Mouse (Mus musculus) urinary bladder, postnatal 25 days (tissue): ENCODE measurements around the gene Trim9.

Source experiments
- DNase-seq: peaks from one replicate; pipeline ENCODE4 v3.0.0; 2022; ENCODE audit warnings: low spot score

Trim9 gene

GRCm38 (mm10) chr12:70347202-70347841 is at the start of gene Trim9:
Trim9 (minus strand) TSS chr12:70347614.
- DNase-seq: peak; percentile 76

GRCm38 (mm10) chr12:70395061-70395460 is 47.6 kb upstream of the Trim9 start:
- no peak for DNase-seq

- no peak for DNase-seq
Measured at GRCm38 (mm10) chr12:70391236-70391635, 43.8 kb upstream of the Trim9 start.

GRCm38 (mm10) chr12:70374976-70375375 is 27.6 kb upstream of the Trim9 start:
- DNase-seq: no peak

GRCm38 (mm10) chr12:70372874-70373273 is 25.5 kb upstream of the Trim9 start:
- DNase-seq: no peak

- DNase-seq: no peak
Measured at GRCm38 (mm10) chr12:70369348-70369747, 21.9 kb upstream of the Trim9 start.

GRCm38 (mm10) chr12:70368820-70369219 is 21.4 kb upstream of the Trim9 start:
- DNase-seq: no peak

- no peak for DNase-seq
Measured at GRCm38 (mm10) chr12:70367326-70368248, 20.2 kb upstream of the Trim9 start.

GRCm38 (mm10) chr12:70363016-70363415 is 15.6 kb upstream of the Trim9 start:
- DNase-seq: no peak

- no peak for DNase-seq
Measured at GRCm38 (mm10) chr12:70360276-70360675, 12.9 kb upstream of the Trim9 start.

- no peak for DNase-seq
Measured at GRCm38 (mm10) chr12:70359443-70359842, 12.0 kb upstream of the Trim9 start.

- DNase-seq: no peak
Measured at GRCm38 (mm10) chr12:70354926-70355325, 7.5 kb upstream of the Trim9 start.

- DNase-seq: no peak
Measured at GRCm38 (mm10) chr12:70350490-70350889, 3.1 kb upstream of the Trim9 start.

- DNase-seq: no peak
Measured at GRCm38 (mm10) chr12:70349788-70350187, 2.4 kb upstream of the Trim9 start.

- DNase-seq: no peak
Measured at GRCm38 (mm10) chr12:70348026-70348425, 612 bp upstream of the Trim9 start.

- no peak for DNase-seq
Measured at GRCm38 (mm10) chr12:70346139-70347026, 1.0 kb downstream of the Trim9 start.

GRCm38 (mm10) chr12:70345531-70346138 is 1.8 kb downstream of the Trim9 start:
- DNase-seq: no peak

GRCm38 (mm10) chr12:70335176-70335575 is 12.2 kb downstream of the Trim9 start:
- no peak for DNase-seq

- no peak for DNase-seq
Measured at GRCm38 (mm10) chr12:70333253-70333805, 14.1 kb downstream of the Trim9 start.

- no peak for DNase-seq
Measured at GRCm38 (mm10) chr12:70329059-70329458, 18.4 kb downstream of the Trim9 start.

GRCm38 (mm10) chr12:70326956-70327355 is 20.5 kb downstream of the Trim9 start:
- no peak for DNase-seq
